Mouse (Mus musculus) heart, adult 10 weeks (tissue): ENCODE results near the gene Gm4567. TPM values are rescaled to one million over a fixed set of nuclear protein-coding genes. Genes with fewer than 3 reads are reported as not detected.

ENCODE experiments used
- polyA plus RNA-seq: library from polyadenylated mRNA; stranded (reverse); fragments of 350-450 nt; fragmentation: Illumina TruSeq; extraction: RNeasy Lipid Tissue Mini Kit (QIAGEN cat#74804); gene quantifications from one replicate; pipeline ENCODE4 v1.2.3, GENCODE M21; 2014; ENCODE audit warnings: low read depth, low replicate concordance

The Gm4567 gene
- polyA plus RNA-seq, result not detected

GRCm38 (mm10) chr7:22719610-22720009, at the start of gene Gm4567:
Gene Gm4567, minus strand, starts transcription at chr7:22719710.

GRCm38 (mm10) chr7:22761397-22761796, 41.9 kb upstream of the Gm4567 start, which contains the start of gene Vmn1r157:
Gene Vmn1r157, plus strand, starts transcription at chr7:22761697.

GRCm38 (mm10) chr7:22692217-22692616, 27.3 kb downstream of the Gm4567 start, which contains the start of gene Gm8693:
Gene Gm8693, minus strand, starts transcription at chr7:22692317.

Other genes with a start within 250 kb of the Gm4567 start
- not detected for gene Vmn1r151, start 220.0 kb downstream of the Gm4567 start, polyA plus RNA-seq
- gene Vmn1r152, start 196.7 kb downstream of the Gm4567 start, polyA plus RNA-seq, result not detected
- gene Gm8677, start 184.8 kb downstream of the Gm4567 start, polyA plus RNA-seq, result not detected
- not detected for gene Gm4201, start 154.4 kb downstream of the Gm4567 start, polyA plus RNA-seq
- not detected for gene Gm4565, start 131.6 kb downstream of the Gm4567 start, polyA plus RNA-seq
- gene Vmn1r155, start 61.7 kb downstream of the Gm4567 start, polyA plus RNA-seq, result not detected
- gene Gm8693, start 27.4 kb downstream of the Gm4567 start, polyA plus RNA-seq, result not detected
- gene Vmn1r157, start 42.0 kb upstream of the Gm4567 start, polyA plus RNA-seq, result not detected
- not detected for gene Vmn1r158, start 71.1 kb upstream of the Gm4567 start, polyA plus RNA-seq
- gene Vmn1r159, start 123.9 kb upstream of the Gm4567 start, polyA plus RNA-seq, result not detected
- not detected for gene Vmn1r160, start 151.5 kb upstream of the Gm4567 start, polyA plus RNA-seq